Mouse (Mus musculus) heart, adult 18-20 months (tissue): ENCODE measurements at regions not wholly inside any gene's neighbourhood (a gene's known extent, or its start where the extent isn't known, plus 50 kb on each side); places are given as distances from the start of the nearest gene placed in this dataset.

ENCODE experiments used
- DNase-seq, 2 experiments: peaks; one replicate each; pipeline ENCODE4 v3.0.0; 2021 to 2022; ENCODE audit warnings: mixed read lengths in 1 of 2

GRCm38 (mm10) chr9:43466883-43467282, 156.2 kb downstream of the Trim29 start:
- DNase-seq, result no peak

GRCm38 (mm10) chr9:43469215-43469614, 158.6 kb downstream of the Trim29 start:
- no peak for DNase-seq

- no peak for DNase-seq
Observed at GRCm38 (mm10) chr9:43472231-43472630, 161.6 kb downstream of the Trim29 start.

GRCm38 (mm10) chr9:43473164-43473563, 162.5 kb downstream of the Trim29 start:
- no peak for DNase-seq

GRCm38 (mm10) chr9:43473601-43474302, 163.1 kb downstream of the Trim29 start:
- DNase-seq, result no peak

GRCm38 (mm10) chr9:43474303-43474643, 163.6 kb downstream of the Trim29 start:
- no peak for DNase-seq

GRCm38 (mm10) chr9:43480826-43481591, 170.4 kb downstream of the Trim29 start:
- DNase-seq, result peak; percentile 13 to 23

GRCm38 (mm10) chr9:43482101-43483090, 171.7 kb downstream of the Trim29 start:
- peak; percentile 71 to 85 for DNase-seq

- DNase-seq, result no peak
Observed at GRCm38 (mm10) chr9:43483195-43483594, 172.5 kb downstream of the Trim29 start.

GRCm38 (mm10) chr9:43483906-43484305, 173.3 kb downstream of the Trim29 start:
- no peak for DNase-seq

GRCm38 (mm10) chr9:43486704-43487103, 176.1 kb downstream of the Trim29 start:
- no peak for DNase-seq

- DNase-seq, result no peak
Observed at GRCm38 (mm10) chr9:43489205-43489604, 178.6 kb downstream of the Trim29 start.

GRCm38 (mm10) chr9:43491024-43491751, 180.5 kb downstream of the Trim29 start:
- peak; percentile 34 to 47 for DNase-seq

GRCm38 (mm10) chr9:43492236-43493000, 181.8 kb downstream of the Trim29 start:
- DNase-seq, result no peak

GRCm38 (mm10) chr9:43498596-43498995, 187.9 kb downstream of the Trim29 start:
- DNase-seq, result no peak

- peak; percentile 8 to 20 for DNase-seq
Observed at GRCm38 (mm10) chr9:43504270-43504932, 193.8 kb downstream of the Trim29 start.

GRCm38 (mm10) chr9:43505856-43506255, 195.2 kb downstream of the Trim29 start:
- DNase-seq, result no peak

- DNase-seq, result no peak
Observed at GRCm38 (mm10) chr9:43506276-43506675, 195.6 kb downstream of the Trim29 start.

- DNase-seq, result no peak
Observed at GRCm38 (mm10) chr9:43512806-43513205, 202.2 kb downstream of the Trim29 start.

- DNase-seq, result peak in 1 of 2 experiments; percentile 6
Observed at GRCm38 (mm10) chr9:43514731-43515458, 204.2 kb downstream of the Trim29 start.
